Mouse (Mus musculus) embryonic facial prominence, embryonic 10.5 days (tissue): ENCODE data around the gene Gif. TPM values are rescaled to one million over a fixed set of nuclear protein-coding genes. Genes with fewer than 3 reads are reported as not detected.

ENCODE experiments used
- DNase-seq: peaks from one replicate; pipeline ENCODE4 v3.0.0-alpha.2; 2017; ENCODE audit warnings: low spot score
- H3K27ac ChIP-seq: fragments of 300-500 bp; sonication (generic); replicated peaks from 2 replicates; pipeline ENCODE4 v1.5.1; 2016; ENCODE audit warnings: mild to moderate bottlenecking
- H3K27me3 ChIP-seq: fragments of 300-500 bp; sonication (generic); replicated peaks from 2 replicates; pipeline ENCODE4 v1.6.1; 2016; ENCODE audit warnings: low read depth, mild to moderate bottlenecking; ENCODE audit not compliant: poor library complexity, severe bottlenecking
- H3K36me3 ChIP-seq: fragments of 300-500 bp; sonication (generic); replicated peaks from 2 replicates; pipeline ENCODE4 v1.6.1; 2016; ENCODE audit warnings: mild to moderate bottlenecking, moderate library complexity
- H3K4me1 ChIP-seq: fragments of 300-500 bp; sonication (generic); 2 replicates; pipeline ENCODE4 v1.6.1; 2016
- H3K4me3 ChIP-seq: fragments of 300-500 bp; sonication (generic); 2 replicates; pipeline ENCODE4 v1.5.1; 2016; ENCODE audit warnings: mild to moderate bottlenecking, moderate library complexity
- H3K9me3 ChIP-seq: fragments of 300-500 bp; sonication (generic); 2 replicates; pipeline ENCODE4 v1.6.1; 2016; ENCODE audit warnings: mild to moderate bottlenecking
- whole genome bisulfite sequencing: fragments of 180-500 bp; shearing (Covaris S2); methylation state at CpG from one replicate; pipeline ENCODE4 v1.1.7; 2016; 5-methylcytosine and 5-hydroxymethylcytosine counted together
- polyA plus RNA-seq: library from polyadenylated mRNA; unstranded; fragments of >200 nt; fragmentation: Nextera tagmentation; extraction: Ambion mirVana; gene quantifications from 2 replicates; pipeline ENCODE4 v1.2.1, GENCODE M21; 2016

Gif gene
- polyA plus RNA-seq: not detected in 2 replicates

GRCm38 (mm10) chr19:11747298-11747697 is at the start of gene Gif:
TSS of gene Gif (plus strand) at chr19:11747554.
- Histone ChIP-seq H3K36me3 (no peaks in the 10 kb centered on the region), H3K9me3 (no peaks in the 10 kb centered on the region), H3K27me3 (no peaks in the 10 kb centered on the region), H3K4me3 (no peak within 1 kb of the TSS), H3K27ac (no peak within 1 kb of the TSS), H3K4me1 (no peaks in the 10 kb centered on the region)
- no peak for DNase-seq
- 84% methylated on average over 2 of the region's 2 CpGs for WGBS

GRCm38 (mm10) chr19:11698342-11698741 is 49.0 kb upstream of the Gif start:
- 94% methylated on average over 6 of the region's 6 CpGs for WGBS
- Histone ChIP-seq H3K4me3 (no peak overlapping the region), H3K9me3 (no peaks in the 10 kb centered on the region), H3K4me1 (no peaks in the 10 kb centered on the region), H3K27ac (no peak overlapping the region), H3K27me3 (no peaks in the 10 kb centered on the region), H3K36me3 (no peaks in the 10 kb centered on the region)
- DNase-seq: no peak

- H3K4me1 ChIP-seq: no peaks in the 10 kb centered on the region
Observed at GRCm38 (mm10) chr19:11712451-11712850, 34.9 kb upstream of the Gif start.

GRCm38 (mm10) chr19:11720071-11720470 is 27.3 kb upstream of the Gif start:
- 86% methylated on average over 3 of the region's 3 CpGs for WGBS
- Histone ChIP-seq H3K27me3 (no peaks in the 10 kb centered on the region), H3K27ac (no peak overlapping the region), H3K9me3 (no peaks in the 10 kb centered on the region), H3K36me3 (no peaks in the 10 kb centered on the region), H3K4me3 (no peak overlapping the region), H3K4me1 (no peaks in the 10 kb centered on the region)
- DNase-seq: no peak

More at GRCm38 (mm10) chr19:11712451-11712850, 34.9 kb upstream of the Gif start:
- DNase-seq: no peak
- Histone ChIP-seq H3K4me3 (no peak overlapping the region), H3K27ac (no peak overlapping the region), H3K36me3 (no peaks in the 10 kb centered on the region), H3K9me3 (no peaks in the 10 kb centered on the region), H3K27me3 (no peaks in the 10 kb centered on the region)
- WGBS: 85% methylated on average over 4 of the region's 4 CpGs

GRCm38 (mm10) chr19:11723870-11724269 is 23.5 kb upstream of the Gif start:
- 93% methylated on average over 2 of the region's 2 CpGs for WGBS
- no peaks in the 10 kb centered on the region for H3K36me3 ChIP-seq
- H3K27ac ChIP-seq: no peak overlapping the region
- H3K27me3 ChIP-seq: no peaks in the 10 kb centered on the region
- H3K9me3 ChIP-seq: no peaks in the 10 kb centered on the region
- DNase-seq: no peak
- no peak overlapping the region for H3K4me3 ChIP-seq
- H3K4me1 ChIP-seq: no peaks in the 10 kb centered on the region

GRCm38 (mm10) chr19:11724275-11724674 is 23.1 kb upstream of the Gif start:
- no peak for DNase-seq
- Histone ChIP-seq H3K4me1 (no peaks in the 10 kb centered on the region), H3K9me3 (no peaks in the 10 kb centered on the region), H3K27me3 (no peaks in the 10 kb centered on the region), H3K27ac (no peak overlapping the region), H3K36me3 (no peaks in the 10 kb centered on the region), H3K4me3 (no peak overlapping the region)
- WGBS: 84% methylated on average over 6 of the region's 6 CpGs

- H3K36me3 ChIP-seq: no peaks in the 10 kb centered on the region
- no peaks in the 10 kb centered on the region for H3K4me1 ChIP-seq
- DNase-seq: no peak
- no peaks in the 10 kb centered on the region for H3K27me3 ChIP-seq
- 87% methylated on average over 2 of the region's 2 CpGs for WGBS
- no peaks in the 10 kb centered on the region for H3K9me3 ChIP-seq
- no peak overlapping the region for H3K27ac ChIP-seq
- no peak overlapping the region for H3K4me3 ChIP-seq
Observed at GRCm38 (mm10) chr19:11725915-11726314, 21.4 kb upstream of the Gif start.

GRCm38 (mm10) chr19:11727304-11727703 is 20.1 kb upstream of the Gif start:
- Histone ChIP-seq H3K4me1 (no peaks in the 10 kb centered on the region), H3K27me3 (no peaks in the 10 kb centered on the region), H3K9me3 (no peaks in the 10 kb centered on the region), H3K4me3 (no peak overlapping the region), H3K36me3 (no peaks in the 10 kb centered on the region), H3K27ac (no peak overlapping the region)
- WGBS: 88% methylated on average over 5 of the region's 5 CpGs
- no peak for DNase-seq

GRCm38 (mm10) chr19:11730278-11730677 is 17.1 kb upstream of the Gif start:
- no peak for DNase-seq

GRCm38 (mm10) chr19:11736455-11736854 is 10.9 kb upstream of the Gif start:
- no peaks in the 10 kb centered on the region for H3K4me1 ChIP-seq
- no peak for DNase-seq
- no peaks in the 10 kb centered on the region for H3K27me3 ChIP-seq
- H3K4me3 ChIP-seq: no peak overlapping the region
- no peaks in the 10 kb centered on the region for H3K36me3 ChIP-seq
- WGBS: 53% methylated on average over 1 of the region's 1 CpGs
- H3K27ac ChIP-seq: no peak overlapping the region
- no peaks in the 10 kb centered on the region for H3K9me3 ChIP-seq

More at GRCm38 (mm10) chr19:11730278-11730677, 17.1 kb upstream of the Gif start:
- H3K4me3 ChIP-seq: no peak overlapping the region
- H3K9me3 ChIP-seq: no peaks in the 10 kb centered on the region
- WGBS: 88% methylated on average over 1 of the region's 1 CpGs
- H3K27me3 ChIP-seq: no peaks in the 10 kb centered on the region
- H3K4me1 ChIP-seq: no peaks in the 10 kb centered on the region
- H3K36me3 ChIP-seq: no peaks in the 10 kb centered on the region
- no peak overlapping the region for H3K27ac ChIP-seq

- H3K4me3 ChIP-seq: no peak overlapping the region
- no peaks in the 10 kb centered on the region for H3K4me1 ChIP-seq
- DNase-seq: no peak
- no peaks in the 10 kb centered on the region for H3K36me3 ChIP-seq
- no peaks in the 10 kb centered on the region for H3K27me3 ChIP-seq
- no peak overlapping the region for H3K27ac ChIP-seq
- H3K9me3 ChIP-seq: no peaks in the 10 kb centered on the region
Observed at GRCm38 (mm10) chr19:11745680-11746079, 1.7 kb upstream of the Gif start.

- WGBS: 86% methylated on average over 3 of the region's 3 CpGs
- H3K27ac ChIP-seq: no peak overlapping the region
- no peak for DNase-seq
Observed at GRCm38 (mm10) chr19:11765059-11765458, 17.7 kb downstream of the Gif start.

GRCm38 (mm10) chr19:11766413-11766812 is 19.1 kb downstream of the Gif start:
- no peaks in the 10 kb centered on the region for H3K27me3 ChIP-seq
- no peaks in the 10 kb centered on the region for H3K9me3 ChIP-seq
- no peak overlapping the region for H3K27ac ChIP-seq
- DNase-seq: no peak
- no peak overlapping the region for H3K4me3 ChIP-seq
- no peaks in the 10 kb centered on the region for H3K36me3 ChIP-seq
- WGBS: 73% methylated on average over 4 of the region's 4 CpGs
- H3K4me1 ChIP-seq: peaks cover 9% of the 10 kb centered on the region

More at GRCm38 (mm10) chr19:11765059-11765458, 17.7 kb downstream of the Gif start:
- no peaks in the 10 kb centered on the region for H3K36me3 ChIP-seq
- H3K9me3 ChIP-seq: no peaks in the 10 kb centered on the region
- H3K4me3 ChIP-seq: no peak overlapping the region
- H3K27me3 ChIP-seq: no peaks in the 10 kb centered on the region
- no peaks in the 10 kb centered on the region for H3K4me1 ChIP-seq

GRCm38 (mm10) chr19:11768163-11768562 is 20.8 kb downstream of the Gif start:
- H3K36me3 ChIP-seq: peaks cover 9% of the 10 kb centered on the region
- H3K27ac ChIP-seq: no peak overlapping the region
- 15% methylated on average over 3 of the region's 3 CpGs for WGBS
- no peaks in the 10 kb centered on the region for H3K27me3 ChIP-seq
- DNase-seq: peak; percentile 22
- no peak overlapping the region for H3K4me3 ChIP-seq
- H3K4me1 ChIP-seq: peaks cover 9% of the 10 kb centered on the region
- no peaks in the 10 kb centered on the region for H3K9me3 ChIP-seq
